Mouse (Mus musculus) left cerebral cortex, adult 11 months (tissue): ENCODE results near the gene Ksr2.

Experiments used
- DNase-seq: peaks from one replicate; pipeline ENCODE4 v3.0.0; 2022; ENCODE audit warnings: low spot score

The Ksr2 gene

GRCm38 (mm10) chr5:117523010-117523409, 109.2 kb downstream of the Ksr2 start:
- DNase-seq = no peak

- DNase-seq = no peak
Measured at GRCm38 (mm10) chr5:117530991-117531390, 117.2 kb downstream of the Ksr2 start.

- no peak for DNase-seq
Measured at GRCm38 (mm10) chr5:117539221-117539620, 125.4 kb downstream of the Ksr2 start.

- DNase-seq = no peak
Measured at GRCm38 (mm10) chr5:117541654-117542053, 127.9 kb downstream of the Ksr2 start.

- DNase-seq = no peak
Measured at GRCm38 (mm10) chr5:117546694-117547268, 133.0 kb downstream of the Ksr2 start.

GRCm38 (mm10) chr5:117550992-117551391, 137.2 kb downstream of the Ksr2 start:
- no peak for DNase-seq

GRCm38 (mm10) chr5:117552096-117552495, 138.3 kb downstream of the Ksr2 start:
- DNase-seq = no peak

GRCm38 (mm10) chr5:117554505-117554904, 140.7 kb downstream of the Ksr2 start:
- DNase-seq = no peak

- no peak for DNase-seq
Measured at GRCm38 (mm10) chr5:117556570-117556969, 142.8 kb downstream of the Ksr2 start.

GRCm38 (mm10) chr5:117561080-117561479, 147.3 kb downstream of the Ksr2 start:
- DNase-seq = no peak

- DNase-seq = no peak
Measured at GRCm38 (mm10) chr5:117566051-117566665, 152.4 kb downstream of the Ksr2 start.

GRCm38 (mm10) chr5:117569190-117569795, 155.5 kb downstream of the Ksr2 start:
- no peak for DNase-seq

GRCm38 (mm10) chr5:117572428-117572827, 158.6 kb downstream of the Ksr2 start:
- DNase-seq = no peak

GRCm38 (mm10) chr5:117574894-117575293, 161.1 kb downstream of the Ksr2 start:
- no peak for DNase-seq

- no peak for DNase-seq
Measured at GRCm38 (mm10) chr5:117577598-117577997, 163.8 kb downstream of the Ksr2 start.

- DNase-seq = no peak
Measured at GRCm38 (mm10) chr5:117581711-117582110, 167.9 kb downstream of the Ksr2 start.

- DNase-seq = no peak
Measured at GRCm38 (mm10) chr5:117584428-117584827, 170.6 kb downstream of the Ksr2 start.

- no peak for DNase-seq
Measured at GRCm38 (mm10) chr5:117589266-117589665, 175.5 kb downstream of the Ksr2 start.

- DNase-seq = no peak
Measured at GRCm38 (mm10) chr5:117593273-117593672, 179.5 kb downstream of the Ksr2 start.

GRCm38 (mm10) chr5:117596803-117597202, 183.0 kb downstream of the Ksr2 start:
- no peak for DNase-seq

- DNase-seq = no peak
Measured at GRCm38 (mm10) chr5:117602026-117602425, 188.2 kb downstream of the Ksr2 start.

- DNase-seq = no peak
Measured at GRCm38 (mm10) chr5:117607761-117608309, 194.0 kb downstream of the Ksr2 start.

- no peak for DNase-seq
Measured at GRCm38 (mm10) chr5:117614331-117615024, 200.7 kb downstream of the Ksr2 start.
